Mouse (Mus musculus): Measurements from ENCODE around the gene BC004004. TPM values are rescaled to one million over a fixed set of nuclear protein-coding genes. Genes with fewer than 3 reads are reported as not detected.

BC004004 gene
- polyA plus RNA-seq, 1 experiment from 2014 or later = 112 TPM

Other genes with a start within 250 kb of the BC004004 start
- 429 and 442 TPM in 2 replicates for gene Srsf3, start 236.2 kb upstream of the BC004004 start, polyA plus RNA-seq (2015; fragmentation: Nextera tagmentation; extraction: Ambion mirVana)
- gene Cdkn1a, start 177.8 kb upstream of the BC004004 start, polyA plus RNA-seq (2015; fragmentation: Nextera tagmentation; extraction: Ambion mirVana) = 97.7 and 99.9 TPM in 2 replicates
- gene Rab44, start 154.6 kb upstream of the BC004004 start, polyA plus RNA-seq (2015; fragmentation: Nextera tagmentation; extraction: Ambion mirVana) = 0.15 TPM in 1 of 2 replicates, not detected in the other
- gene Cpne5, start 30.6 kb upstream of the BC004004 start, polyA plus RNA-seq (2015; fragmentation: Nextera tagmentation; extraction: Ambion mirVana) = 38.3 and 41.3 TPM in 2 replicates
- gene Ppil1, start 4.6 kb upstream of the BC004004 start, polyA plus RNA-seq (2015; fragmentation: Nextera tagmentation; extraction: Ambion mirVana) = 113 and 119 TPM in 2 replicates
- gene Pi16, start 48.9 kb downstream of the BC004004 start, polyA plus RNA-seq (2015; fragmentation: Nextera tagmentation; extraction: Ambion mirVana) = 3.6 and 4.0 TPM in 2 replicates
- gene Mtch1, start 79.1 kb downstream of the BC004004 start, polyA plus RNA-seq (2015; fragmentation: Nextera tagmentation; extraction: Ambion mirVana) = 519 and 548 TPM in 2 replicates
- 7.0 and 7.5 TPM in 2 replicates for gene Fgd2, start 92.1 kb downstream of the BC004004 start, polyA plus RNA-seq (2015; fragmentation: Nextera tagmentation; extraction: Ambion mirVana)
- 10.3 and 10.9 TPM in 2 replicates for gene Pim1, start 222.0 kb downstream of the BC004004 start, polyA plus RNA-seq (2015; fragmentation: Nextera tagmentation; extraction: Ambion mirVana)

Data from midbrain, embryonic 15.5 days (tissue).